7 mouse cellular contexts compared by ENCODE assay signal in genomic region chr4:155219271-155220212, GRCm38 (mm10). TPM values are rescaled to one million over a fixed set of nuclear protein-coding genes. Genes with fewer than 3 reads are reported as not detected.
DNase-seq lines count a peak whose midpoint lies in the region; ATAC-seq and TF ChIP-seq lines count a peak whose summit lies in the region.

No protein-coding gene starts in this region.

- no peak for TF ChIP-seq POLR2A in limb, embryonic 14.5 days (IDR thresholded peaks at IDR 0.05; ENCODE audit: borderline replicate concordance, extremely low read depth, insufficient read depth, insufficient read length)

- peak overlapping the region; percentile 33 for H3K9ac ChIP-seq in neural tube, embryonic 11.5 days (ENCODE audit: low read length)
- peak overlapping the region; percentile 98 for H3K9ac ChIP-seq in forebrain, embryonic 12.5 days
- peak overlapping the region; percentile 94 for H3K9ac ChIP-seq in limb, embryonic 14.5 days (ENCODE audit: low read depth, low read length, severe bottlenecking)
- peak overlapping the region; percentile 98 for H3K9ac ChIP-seq in stomach, embryonic 16.5 days (ENCODE audit: low read length)

- peaks cover 68% of the 10 kb centered on the region for H3K4me1 ChIP-seq in neural tube, embryonic 11.5 days (ENCODE audit: control insufficient read depth, insufficient read depth, low read length)
- H3K4me1 ChIP-seq in forebrain, embryonic 12.5 days = peaks cover 75% of the 10 kb centered on the region
- peaks cover 62% of the 10 kb centered on the region for H3K4me1 ChIP-seq in limb, embryonic 14.5 days (ENCODE audit: control insufficient read depth, insufficient read depth, low read length)
- H3K4me1 ChIP-seq in stomach, embryonic 16.5 days (ENCODE audit: control insufficient read depth, insufficient read depth, low read length) = peaks cover 63% of the 10 kb centered on the region

- no peak overlapping the region for H3K27ac ChIP-seq in neural tube, embryonic 11.5 days (ENCODE audit: low read depth, low read length)
- H3K27ac ChIP-seq in forebrain, embryonic 12.5 days = no peak overlapping the region
- no peak overlapping the region for H3K27ac ChIP-seq in limb, embryonic 14.5 days (replicated peaks; ENCODE audit: low read depth, low read length)
- peak overlapping the region; percentile 19; the same call in 1 of the 2 replicates for H3K27ac ChIP-seq in stomach, embryonic 16.5 days (ENCODE audit: low read length)

- H3K4me2 ChIP-seq in neural tube, embryonic 11.5 days (ENCODE audit: low read depth) = peak overlapping the region; percentile 100
- H3K4me2 ChIP-seq in forebrain, embryonic 12.5 days = peak overlapping the region; percentile 98
- peak overlapping the region; percentile 98 for H3K4me2 ChIP-seq in limb, embryonic 14.5 days (replicated peaks; ENCODE audit: low read depth, low read length, severe bottlenecking)
- H3K4me2 ChIP-seq in stomach, embryonic 16.5 days (ENCODE audit: low read depth, low read length) = peak overlapping the region; percentile 100

- H3K27me3 ChIP-seq in neural tube, embryonic 11.5 days (ENCODE audit: control insufficient read depth, insufficient read depth, low read length) = no peaks in the 10 kb centered on the region
- no peaks in the 10 kb centered on the region for H3K27me3 ChIP-seq in forebrain, embryonic 12.5 days
- H3K27me3 ChIP-seq in limb, embryonic 14.5 days (ENCODE audit: control insufficient read depth, insufficient read depth, low read length) = no peaks in the 10 kb centered on the region
- no peaks in the 10 kb centered on the region for H3K27me3 ChIP-seq in stomach, embryonic 16.5 days (ENCODE audit: control insufficient read depth, insufficient read depth, low read length)

- DNase-seq in neural tube, embryonic 11.5 days (ENCODE audit: low spot score) = no peak
- no peak for DNase-seq in neural tube, embryonic 10.5 days (ENCODE audit: extremely low spot score, low spot score)
- DNase-seq in limb, embryonic 14.5 days (ENCODE audit: low spot score) = no peak
- DNase-seq in urinary bladder, postnatal 10 days (ENCODE audit: low spot score) = no peak

- 53% methylated on average over 12 of the region's 12 CpGs for WGBS in neural tube, embryonic 11.5 days
- 73% methylated on average over 12 of the region's 12 CpGs for WGBS in forebrain, embryonic 12.5 days
- 40% methylated on average over 12 of the region's 12 CpGs for WGBS in limb, embryonic 14.5 days
- WGBS in stomach, embryonic 16.5 days = 39% methylated on average over 12 of the region's 12 CpGs

- no peaks in the 10 kb centered on the region for H3K9me3 ChIP-seq in neural tube, embryonic 11.5 days (ENCODE audit: control insufficient read depth, low read length)
- no peaks in the 10 kb centered on the region for H3K9me3 ChIP-seq in forebrain, embryonic 12.5 days
- H3K9me3 ChIP-seq in limb, embryonic 14.5 days (ENCODE audit: control insufficient read depth, low read length) = no peaks in the 10 kb centered on the region
- no peaks in the 10 kb centered on the region for H3K9me3 ChIP-seq in stomach, embryonic 16.5 days (replicated peaks; ENCODE audit: control insufficient read depth, low read length)

- peak overlapping the region; percentile 96 for H3K4me3 ChIP-seq in neural tube, embryonic 11.5 days (ENCODE audit: low read depth, low read length)
- H3K4me3 ChIP-seq in forebrain, embryonic 12.5 days (replicated peaks) = peak overlapping the region; percentile 97
- peak overlapping the region; percentile 90 for H3K4me3 ChIP-seq in limb, embryonic 14.5 days (replicated peaks; ENCODE audit: low read length)
- peak overlapping the region; percentile 63 for H3K4me3 ChIP-seq in stomach, embryonic 16.5 days (replicated peaks; ENCODE audit: low read length)

- H3K36me3 ChIP-seq in neural tube, embryonic 11.5 days (ENCODE audit: control insufficient read depth, insufficient read depth, low read length) = no peaks in the 10 kb centered on the region; the same call in 1 of the 2 replicates
- H3K36me3 ChIP-seq in forebrain, embryonic 12.5 days (replicated peaks) = no peaks in the 10 kb centered on the region
- H3K36me3 ChIP-seq in limb, embryonic 14.5 days (ENCODE audit: control insufficient read depth, insufficient read depth, low read length) = peaks cover 26% of the 10 kb centered on the region
- H3K36me3 ChIP-seq in stomach, embryonic 16.5 days (ENCODE audit: control insufficient read depth, insufficient read depth, low read length) = no peaks in the 10 kb centered on the region

- no peak for ATAC-seq in neural tube, embryonic 11.5 days (ENCODE audit: insufficient read depth, low FRiP score, low TSS enrichment)
- no peak for ATAC-seq in forebrain, embryonic 12.5 days (ENCODE audit: low FRiP score)
- no peak for ATAC-seq in limb, embryonic 14.5 days (ENCODE audit: low FRiP score, low read depth)
- no peak for ATAC-seq in stomach, embryonic 16.5 days (ENCODE audit: insufficient read depth, low FRiP score)
- no peak for ATAC-seq in monocyte, adult 5-6 weeks (replicated peaks; ENCODE audit: insufficient number of reproducible peaks, low FRiP score, low TSS enrichment, poor library complexity, severe bottlenecking)

RNA-seq across cellular contexts. Expression of gene Ski, which starts 2.9 kb away (rescaled TPM):
- polyA plus RNA-seq in neural tube, embryonic 11.5 days (2014; fragmentation: Nextera tagmentation; extraction: Ambion mirVana) = 15.1 and 16.6 TPM in 2 replicates
- polyA plus RNA-seq in forebrain, embryonic 12.5 days (2016; fragmentation: Nextera tagmentation; extraction: Ambion mirVana) = 12.3 and 14.2 TPM in 2 replicates
- polyA plus RNA-seq in limb, embryonic 14.5 days (2012; rRNA removed) = 88.7 and 109 TPM in 2 replicates
- 44.0 and 47.5 TPM in 2 replicates for polyA plus RNA-seq in limb, embryonic 14.5 days (2014; fragmentation: Nextera tagmentation; extraction: Ambion mirVana)
- 17.7 and 17.9 TPM in 2 replicates for polyA plus RNA-seq in stomach, embryonic 16.5 days (2015; fragmentation: Nextera tagmentation; extraction: Ambion mirVana)
- 13.5 to 26.2 TPM (median 17.7 TPM) in 3 replicates for total RNA-seq in monocyte, adult 5-6 weeks (2017)

RNA-seq across cellular contexts. Expression of gene Faap20, which starts 30.1 kb away (rescaled TPM):
- polyA plus RNA-seq in neural tube, embryonic 11.5 days (2014; fragmentation: Nextera tagmentation; extraction: Ambion mirVana) = 96.6 and 98.1 TPM in 2 replicates
- 96.4 and 96.9 TPM in 2 replicates for polyA plus RNA-seq in forebrain, embryonic 12.5 days (2016; fragmentation: Nextera tagmentation; extraction: Ambion mirVana)
- polyA plus RNA-seq in limb, embryonic 14.5 days (2012; rRNA removed) = 64.6 and 85.1 TPM in 2 replicates
- 72.5 and 84.8 TPM in 2 replicates for polyA plus RNA-seq in limb, embryonic 14.5 days (2014; fragmentation: Nextera tagmentation; extraction: Ambion mirVana)
- 58.4 and 60.1 TPM in 2 replicates for polyA plus RNA-seq in stomach, embryonic 16.5 days (2015; fragmentation: Nextera tagmentation; extraction: Ambion mirVana)
- 15.4 to 17.5 TPM (median 17.0 TPM) in 3 replicates for total RNA-seq in monocyte, adult 5-6 weeks (2017)

Comparison
In these comparisons a context has a peak if more than half of its experiments do, and no peak if none do; other contexts are left out.
1. H3K9ac ChIP-seq: peak in every context shown above with its lines; median percentile 98 in forebrain, embryonic 12.5 days; 98 in stomach, embryonic 16.5 days; 94 in limb, embryonic 14.5 days; 33 in neural tube, embryonic 11.5 days.